Mouse (Mus musculus) 416B (cell line): ENCODE data around the gene Cutc.
A peak's percentile ranks its signal among the peaks of the same experiment; 100 is the strongest.

Experiments
- DNase-seq: peaks from one replicate; pipeline ENCODE4 v3.0.0; 2011; ENCODE audit warnings: low read depth

Cutc gene

GRCm38 (mm10) chr19:43753226-43753835 is 535 bp downstream of the Cutc start:
- peak; percentile 95 for DNase-seq

GRCm38 (mm10) chr19:43754237-43754636 is 1.4 kb downstream of the Cutc start:
- DNase-seq = no peak

GRCm38 (mm10) chr19:43754872-43755271 is 2.1 kb downstream of the Cutc start:
- peak; percentile 50 for DNase-seq

GRCm38 (mm10) chr19:43760504-43760903 is 7.7 kb downstream of the Cutc start:
- DNase-seq = peak; percentile 83

GRCm38 (mm10) chr19:43761543-43762256 is 8.9 kb downstream of the Cutc start:
- DNase-seq = peak; percentile 52

- no peak for DNase-seq
These were observed 9.6 kb downstream of the Cutc start for GRCm38 (mm10) chr19:43762410-43762809.

GRCm38 (mm10) chr19:43766451-43766850 is 13.7 kb downstream of the Cutc start:
- no peak for DNase-seq

- no peak for DNase-seq
These were observed 14.9 kb downstream of the Cutc start for GRCm38 (mm10) chr19:43767549-43768322.

- no peak for DNase-seq
These were observed 16.7 kb downstream of the Cutc start for GRCm38 (mm10) chr19:43769366-43769960.

- DNase-seq = no peak
These were observed 17.8 kb downstream of the Cutc start for GRCm38 (mm10) chr19:43770584-43770983.

- DNase-seq = peak; percentile 94
These were observed 18.7 kb downstream of the Cutc start for GRCm38 (mm10) chr19:43771499-43771969.

GRCm38 (mm10) chr19:43772311-43772710 is 19.5 kb downstream of the Cutc start:
- DNase-seq = no peak

GRCm38 (mm10) chr19:43775433-43775832 is 22.6 kb downstream of the Cutc start:
- DNase-seq = no peak

- no peak for DNase-seq
These were observed 23.8 kb downstream of the Cutc start for GRCm38 (mm10) chr19:43776561-43776960.

GRCm38 (mm10) chr19:43777308-43777707 is 24.5 kb downstream of the Cutc start:
- no peak for DNase-seq

GRCm38 (mm10) chr19:43780391-43780790 is 27.6 kb downstream of the Cutc start:
- peak; percentile 44 for DNase-seq

GRCm38 (mm10) chr19:43781980-43782379 is 29.2 kb downstream of the Cutc start, which contains the start of gene Abcc2:
Gene Abcc2 (plus strand): TSS chr19:43782192.
- DNase-seq = no peak

- peak; percentile 51 for DNase-seq
These were observed 32.0 kb downstream of the Cutc start for GRCm38 (mm10) chr19:43784761-43785160.

GRCm38 (mm10) chr19:43786249-43787026 is 33.6 kb downstream of the Cutc start:
- DNase-seq = peak; percentile 78

GRCm38 (mm10) chr19:43789817-43790216 is 37.0 kb downstream of the Cutc start:
- no peak for DNase-seq

- no peak for DNase-seq
These were observed 39.7 kb downstream of the Cutc start for GRCm38 (mm10) chr19:43792537-43792936.
